Mouse (Mus musculus) B cell, adult 67 days (primary cell): ENCODE measurements around the gene Rp9. TPM values are rescaled to one million over a fixed set of nuclear protein-coding genes. Genes with fewer than 3 reads are reported as not detected.

Source experiments
- total RNA-seq, 2 experiments: library from RNA; stranded (reverse); gene quantifications; 4 replicates each; pipeline ENCODE4 v1.2.4; 2023

Gene Rp9
- 10 to 100 TPM; 88.1 to 88.6 TPM for total RNA-seq

GRCm38 (mm10) chr9:22469643-22470042, at the start of gene Rp9:
Rp9 (minus strand) TSS chr9:22469743.

DNA sequence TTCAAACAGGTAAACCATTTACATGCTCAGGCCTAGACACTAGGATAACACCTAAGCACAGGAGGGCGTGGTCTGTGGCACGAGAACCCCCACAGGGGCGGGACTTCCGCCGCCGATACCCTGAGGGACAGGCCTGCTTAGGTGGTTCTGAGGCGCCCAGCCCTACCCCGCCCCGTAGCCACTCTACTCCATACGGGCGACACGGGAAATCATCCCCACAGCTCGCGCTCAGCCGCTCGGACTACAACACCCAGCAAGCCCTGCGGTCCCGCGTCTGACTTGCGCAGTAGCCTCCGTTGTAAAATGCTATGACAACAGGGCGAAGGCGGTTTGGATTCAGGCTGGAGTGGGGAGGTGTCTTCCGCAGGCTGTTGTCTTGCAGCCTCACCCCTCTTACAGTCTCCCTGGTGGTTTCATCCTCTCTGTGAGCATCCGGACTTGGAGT, 5.9 kb upstream of the Rp9 start, which contains the start of gene Bbs9:
TSS of gene Bbs9 (plus strand) at position 292 of the 445 bp plus-strand sequence.

GRCm38 (mm10) chr9:22453990-22454389, 15.6 kb downstream of the Rp9 start, which contains the start of gene Gm17545:
Gm17545 (plus strand) TSS chr9:22454290.

DNA sequence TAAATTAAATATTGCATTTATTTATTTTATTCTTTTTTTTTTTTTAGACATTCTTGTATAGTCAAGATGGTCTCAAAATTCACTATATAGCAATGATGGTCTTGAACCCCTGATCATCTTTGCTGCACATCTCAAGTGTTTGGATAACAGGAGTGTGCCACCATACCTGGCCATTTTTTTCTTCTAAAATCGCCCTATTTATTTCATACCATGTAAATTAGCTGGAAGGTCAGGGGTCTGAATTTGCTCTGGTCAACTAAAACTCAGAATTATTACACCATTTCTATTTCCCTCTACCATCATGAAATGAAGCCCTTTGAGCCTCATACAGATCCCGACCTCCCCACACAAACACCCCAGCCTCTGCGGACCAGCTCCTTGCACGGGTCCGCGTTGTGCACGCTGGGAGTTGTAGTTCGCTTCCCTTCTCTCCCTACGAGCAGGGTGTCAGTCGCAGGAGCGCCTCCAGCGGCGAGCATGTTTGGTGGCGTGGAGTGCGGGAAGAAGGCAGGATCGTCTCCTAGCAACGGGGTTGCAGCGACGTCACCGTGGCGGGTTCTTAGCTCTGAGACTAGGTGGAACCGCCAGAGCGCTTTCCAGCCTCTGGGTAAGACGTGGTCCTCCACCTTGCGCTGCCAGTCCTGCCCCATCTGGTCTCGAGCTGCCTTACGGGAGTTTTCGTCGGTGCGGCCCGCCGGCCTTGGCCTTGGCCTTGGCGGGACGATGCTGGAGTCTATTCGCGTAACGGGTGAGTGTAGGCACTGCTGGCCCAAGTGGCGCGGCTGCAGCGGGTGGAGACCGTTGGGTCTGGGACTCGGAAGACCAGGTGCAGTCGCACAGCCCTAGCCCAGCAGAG, 58.3 kb downstream of the Rp9 start, which contains the start of gene 9530077C05Rik:
TSS of gene 9530077C05Rik (plus strand) at position 512 of the 856 bp plus-strand sequence.

DNA sequence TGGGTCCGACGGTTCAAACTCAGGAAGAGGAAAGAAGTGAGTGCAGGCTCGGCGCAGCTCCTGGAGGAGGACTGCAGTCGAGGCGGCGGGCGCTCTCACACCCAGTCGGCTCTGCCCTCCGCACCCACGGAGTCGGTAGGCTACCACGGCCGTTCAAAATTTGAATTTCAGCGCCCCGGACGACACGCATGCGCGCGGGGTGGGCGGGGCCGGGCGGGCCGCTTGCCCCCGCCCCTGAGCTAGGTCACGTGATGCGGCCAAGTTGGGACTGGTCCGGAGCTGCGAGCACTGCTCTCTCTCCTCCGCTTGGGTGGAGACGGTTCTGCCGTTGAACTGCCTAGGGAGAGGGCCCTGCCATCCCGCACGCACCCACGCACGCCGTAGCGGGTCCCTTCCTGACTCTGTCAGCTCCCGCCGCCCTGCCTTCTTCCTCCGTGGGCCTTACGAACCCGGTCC, 80.5 kb downstream of the Rp9 start, which contains the start of gene Anln:
TSS of gene Anln (minus strand) at position 168 of the 456 bp plus-strand sequence.

Other genes with a start within 250 kb of the Rp9 start
- gene Zfp809, start 244.0 kb downstream of the Rp9 start, total RNA-seq: 10 to 100 TPM; 39.3 to 41.9 TPM
- 1 to 10 TPM; 2.1 to 3.4 TPM for gene Zfp599, start 209.8 kb downstream of the Rp9 start, total RNA-seq
- gene Zfp810, start 162.1 kb downstream of the Rp9 start, total RNA-seq: 10 to 100 TPM; 15.6 to 21.3 TPM
- under 1 TPM; 0.71 to 0.84 TPM for gene Anln, start 80.6 kb downstream of the Rp9 start, total RNA-seq
- 1 to 10 TPM; 1.4 to 2.5 TPM for gene 9530077C05Rik, start 58.2 kb downstream of the Rp9 start, total RNA-seq
- not detected for gene Gm17545, start 15.5 kb downstream of the Rp9 start, total RNA-seq
- 10 to 100 TPM; 29.6 to 32.0 TPM for gene Bbs9, start 6.0 kb upstream of the Rp9 start, total RNA-seq